Mouse (Mus musculus): ENCODE measurements at regions not wholly inside any gene's neighbourhood (a gene's known extent, or its start where the extent isn't known, plus 50 kb on each side); places are given as distances from the start of the nearest gene placed in this dataset.

DNA sequence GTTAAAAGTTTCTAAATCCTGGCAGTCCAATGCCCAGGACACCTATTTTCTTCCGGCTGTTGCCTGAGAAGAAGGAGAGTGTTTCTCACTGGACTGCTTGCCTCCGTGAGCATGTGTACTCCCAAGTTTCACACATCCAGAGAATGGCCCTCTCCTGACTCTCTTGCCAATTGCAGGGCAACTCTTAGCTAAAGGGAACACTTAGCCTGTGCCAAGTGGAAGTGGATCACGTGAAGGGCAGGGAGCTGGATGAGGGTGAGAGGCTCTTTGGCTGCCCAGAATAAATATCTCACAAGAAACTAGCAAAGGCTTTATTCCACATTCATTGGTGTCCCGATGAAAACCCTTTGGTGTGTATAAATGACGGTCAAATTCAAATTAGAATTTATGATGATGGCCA lies 164.1 kb downstream of the Mid1ip1 start:
- no peak overlapping the region for H3K27ac ChIP-seq
- no peaks in the 10 kb centered on the region for H3K36me3 ChIP-seq
- no peaks in the 10 kb centered on the region for H3K4me1 ChIP-seq
- 84% methylated on average over 5 of the region's 5 CpGs for WGBS
- no peak for ATAC-seq (replicated peaks; ENCODE audit: low FRiP score)
- no peaks in the 10 kb centered on the region for H3K9me3 ChIP-seq (replicated peaks)
- no peak overlapping the region for H3K4me2 ChIP-seq
- H3K27me3 ChIP-seq, result peaks cover 14% of the 10 kb centered on the region; the same call in 1 of the 2 replicates
- no peak overlapping the region for H3K9ac ChIP-seq
- H3K4me3 ChIP-seq (replicated peaks), result no peak overlapping the region

DNA sequence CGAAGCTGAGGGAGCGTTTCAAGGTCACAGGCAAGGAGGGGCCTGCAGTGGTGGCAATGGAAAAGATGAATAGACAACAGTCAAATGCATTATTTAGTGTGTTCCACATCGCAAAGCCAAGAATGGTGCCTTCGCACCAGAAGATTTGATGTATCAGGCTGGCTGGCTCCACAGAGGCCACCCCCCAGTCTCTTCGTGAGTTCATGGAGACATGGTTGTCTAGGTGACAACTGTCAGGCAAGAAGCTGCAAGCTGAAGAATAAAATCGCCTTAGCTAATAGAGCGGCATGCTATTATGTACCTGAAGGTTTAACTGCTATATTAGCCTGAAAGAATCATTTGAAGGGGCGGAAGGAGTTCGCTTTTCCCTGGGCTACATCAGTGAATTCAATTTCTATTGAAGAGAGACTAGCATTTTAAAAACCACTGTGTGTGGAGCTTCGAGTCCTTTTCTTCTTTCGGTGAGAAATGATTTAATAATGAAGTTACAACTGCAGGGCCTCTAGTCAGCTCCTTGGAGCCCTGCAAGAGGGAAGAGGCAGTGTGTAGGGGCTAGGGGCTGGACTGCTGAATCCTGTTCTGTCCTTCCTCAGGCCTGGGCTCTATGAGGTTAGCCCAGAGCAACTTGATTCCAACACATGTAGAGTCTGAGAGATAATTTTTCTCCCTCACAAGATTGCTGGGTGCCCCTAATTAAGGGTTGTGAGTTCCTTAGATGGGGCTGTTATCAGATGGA lies 169.1 kb downstream of the Mid1ip1 start:
- H3K9ac ChIP-seq, result no peak overlapping the region
- no peak overlapping the region for H3K4me3 ChIP-seq (replicated peaks)
- no peaks in the 10 kb centered on the region for H3K36me3 ChIP-seq
- peaks cover 9% of the 10 kb centered on the region; the same call in 1 of the 2 replicates for H3K27me3 ChIP-seq
- ATAC-seq (replicated peaks; ENCODE audit: low FRiP score), result no peak
- H3K9me3 ChIP-seq (replicated peaks), result no peaks in the 10 kb centered on the region
- no peak overlapping the region for H3K27ac ChIP-seq
- WGBS, result 67% methylated on average over 11 of the region's 11 CpGs
- no peak overlapping the region for H3K4me2 ChIP-seq
- H3K4me1 ChIP-seq, result no peaks in the 10 kb centered on the region

DNA sequence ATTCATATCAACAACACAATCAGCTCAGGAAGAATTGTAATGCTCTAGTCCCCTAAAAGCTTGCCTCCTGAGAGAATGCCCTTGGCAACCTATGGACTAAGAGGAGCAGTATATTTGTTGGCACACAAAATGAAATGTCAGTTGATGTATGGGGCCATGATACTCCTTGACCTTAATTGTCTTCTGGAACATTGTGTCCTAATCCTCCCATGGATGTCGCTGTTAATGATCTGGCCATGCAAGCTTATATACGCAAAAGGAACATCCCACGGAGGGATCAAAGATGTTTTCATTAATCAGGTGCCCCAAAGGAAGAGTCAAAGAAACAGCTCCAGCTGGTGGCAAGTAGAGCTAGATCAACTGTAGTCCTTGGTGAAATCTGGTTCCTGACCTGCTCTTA lies 178.0 kb downstream of the Mid1ip1 start:
- H3K9me3 ChIP-seq (replicated peaks), result no peaks in the 10 kb centered on the region
- H3K27ac ChIP-seq, result no peak overlapping the region
- ATAC-seq (replicated peaks; ENCODE audit: low FRiP score), result no peak
- no peaks in the 10 kb centered on the region for H3K4me1 ChIP-seq
- no peaks in the 10 kb centered on the region for H3K36me3 ChIP-seq
- H3K4me2 ChIP-seq, result no peak overlapping the region
- H3K27me3 ChIP-seq, result peaks cover 16% of the 10 kb centered on the region
- WGBS, result 81% methylated on average over 3 of the region's 3 CpGs
- no peak overlapping the region for H3K4me3 ChIP-seq (replicated peaks)
- no peak overlapping the region for H3K9ac ChIP-seq

DNA sequence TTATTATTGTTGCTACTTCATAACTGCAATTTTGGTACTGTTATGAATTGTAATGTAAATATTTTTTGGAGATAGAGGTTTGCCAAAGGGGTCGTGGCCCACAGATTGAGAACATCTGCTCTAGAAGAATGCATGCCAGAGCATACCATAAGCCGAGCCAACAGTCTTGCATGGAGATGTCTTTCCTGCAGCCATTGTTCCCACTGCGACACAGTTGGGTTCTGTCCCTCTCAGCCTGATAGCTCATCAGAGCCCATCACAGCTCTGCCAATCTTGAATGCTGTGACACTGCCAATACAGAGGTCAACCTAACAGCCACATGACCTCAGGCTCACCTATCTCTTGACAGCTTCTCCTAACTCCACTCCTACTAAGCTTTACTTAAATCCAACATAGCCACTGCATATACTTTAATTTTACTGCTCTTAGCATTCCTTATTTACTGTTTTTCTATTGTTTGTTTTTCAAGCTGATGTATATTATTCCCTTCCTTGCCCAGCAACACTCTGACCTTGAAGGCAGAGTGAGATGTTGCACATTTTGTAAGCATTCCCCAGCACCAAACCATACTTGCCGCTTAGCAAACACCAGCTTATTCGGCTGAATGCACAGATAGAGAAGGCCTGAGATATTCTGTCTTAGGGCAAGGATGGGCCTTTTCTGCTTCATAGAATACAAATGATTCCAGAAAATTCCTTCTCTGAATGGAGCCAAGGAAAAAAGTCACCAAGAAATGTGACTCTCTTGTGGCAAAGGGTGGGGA lies 181.6 kb downstream of the Mid1ip1 start:
- no peak for ATAC-seq (replicated peaks; ENCODE audit: low FRiP score)
- Histone ChIP-seq H3K27me3 (peaks cover 16% of the 10 kb centered on the region), H3K9me3 (replicated peaks) (no peaks in the 10 kb centered on the region), H3K4me3 (replicated peaks) (no peak overlapping the region), H3K36me3 (no peaks in the 10 kb centered on the region), H3K4me2 (no peak overlapping the region), H3K4me1 (no peaks in the 10 kb centered on the region), H3K9ac (no peak overlapping the region), H3K27ac (no peak overlapping the region)
- WGBS, result 73% methylated on average over 5 of the region's 5 CpGs

DNA sequence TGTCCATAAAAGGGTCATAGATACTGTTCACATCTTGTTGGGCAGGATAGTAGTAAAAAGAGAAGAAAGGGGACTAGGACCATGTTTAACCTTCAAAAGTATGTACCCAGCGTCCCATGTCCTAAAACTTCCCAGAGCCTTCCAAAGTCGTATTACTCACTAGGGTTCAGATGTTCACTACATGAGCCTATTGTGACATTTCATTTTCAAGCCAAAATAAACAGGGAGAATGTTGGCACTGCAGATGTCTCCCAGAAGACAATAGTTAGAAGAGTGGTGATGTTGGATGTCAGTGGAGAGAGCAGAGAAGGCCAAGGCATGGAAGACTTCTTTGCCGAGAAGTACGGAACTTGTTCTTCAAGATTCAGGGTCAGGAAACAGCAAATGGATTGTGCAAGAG lies 187.9 kb downstream of the Mid1ip1 start:
- no peak for ATAC-seq (replicated peaks; ENCODE audit: low FRiP score)
- WGBS, result 90% methylated on average over 4 of the region's 4 CpGs
- Histone ChIP-seq H3K9me3 (replicated peaks) (no peaks in the 10 kb centered on the region), H3K4me2 (no peak overlapping the region), H3K27ac (no peak overlapping the region), H3K4me3 (replicated peaks) (no peak overlapping the region), H3K27me3 (peaks cover 9% of the 10 kb centered on the region; the same call in 1 of the 2 replicates), H3K36me3 (no peaks in the 10 kb centered on the region), H3K4me1 (no peaks in the 10 kb centered on the region), H3K9ac (no peak overlapping the region)

DNA sequence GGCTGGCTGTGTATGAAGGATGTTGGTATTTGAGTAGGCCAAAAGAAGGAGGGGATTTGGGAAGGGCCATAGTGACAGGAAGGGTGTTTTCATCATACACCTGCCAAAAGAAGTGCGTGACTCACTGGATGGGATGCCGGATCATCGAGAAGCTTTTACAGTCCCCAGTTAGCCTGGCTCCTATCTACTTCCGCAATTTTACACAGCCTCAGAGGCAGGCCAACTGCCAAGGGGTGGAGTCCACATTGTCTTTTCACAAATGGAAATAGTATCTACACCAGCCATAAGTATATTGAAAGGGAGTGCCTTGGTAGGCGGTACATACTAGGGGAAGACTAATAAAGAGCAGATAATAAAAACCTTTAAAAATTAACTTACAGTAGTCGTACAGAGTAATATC lies 189.3 kb downstream of the Mid1ip1 start:
- 81% methylated on average over 6 of the region's 6 CpGs for WGBS

DNA sequence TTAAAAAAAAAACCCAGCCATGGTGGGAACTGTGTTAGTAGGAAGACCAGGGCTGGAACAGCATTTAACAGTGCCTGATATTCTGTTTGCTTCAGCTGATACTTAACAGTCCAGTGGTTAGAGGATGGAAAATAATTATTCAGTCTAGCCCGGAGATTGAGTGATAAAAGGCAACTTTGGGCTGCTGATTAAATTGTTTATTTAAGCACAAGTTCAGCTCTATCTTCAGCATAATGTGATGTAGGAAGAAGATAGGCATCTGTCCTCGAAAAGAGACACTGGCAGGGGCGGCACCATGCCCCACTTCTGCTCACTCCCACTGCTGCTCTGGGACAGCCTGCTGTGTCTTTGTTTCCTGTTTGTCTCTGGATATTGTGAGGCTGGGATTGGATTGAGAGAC lies 190.1 kb downstream of the Mid1ip1 start:
- Histone ChIP-seq H3K36me3 (no peaks in the 10 kb centered on the region), H3K9me3 (replicated peaks) (no peaks in the 10 kb centered on the region), H3K27me3 (peaks cover 16% of the 10 kb centered on the region; the same call in 1 of the 2 replicates), H3K4me1 (no peaks in the 10 kb centered on the region), H3K4me2 (no peak overlapping the region), H3K9ac (no peak overlapping the region), H3K4me3 (replicated peaks) (no peak overlapping the region), H3K27ac (no peak overlapping the region)
- 56% methylated on average over 3 of the region's 3 CpGs for WGBS
- no peak for ATAC-seq (replicated peaks; ENCODE audit: low FRiP score)

More for the DNA sequence above, 189.3 kb downstream of the Mid1ip1 start:
- H3K9me3 ChIP-seq (replicated peaks), result no peaks in the 10 kb centered on the region
- H3K4me3 ChIP-seq (replicated peaks), result no peak overlapping the region
- ATAC-seq (replicated peaks; ENCODE audit: low FRiP score), result no peak
- H3K9ac ChIP-seq, result no peak overlapping the region
- peaks cover 14% of the 10 kb centered on the region; the same call in 1 of the 2 replicates for H3K27me3 ChIP-seq
- H3K4me1 ChIP-seq, result no peaks in the 10 kb centered on the region
- H3K27ac ChIP-seq, result no peak overlapping the region
- H3K36me3 ChIP-seq, result no peaks in the 10 kb centered on the region
- no peak overlapping the region for H3K4me2 ChIP-seq

DNA sequence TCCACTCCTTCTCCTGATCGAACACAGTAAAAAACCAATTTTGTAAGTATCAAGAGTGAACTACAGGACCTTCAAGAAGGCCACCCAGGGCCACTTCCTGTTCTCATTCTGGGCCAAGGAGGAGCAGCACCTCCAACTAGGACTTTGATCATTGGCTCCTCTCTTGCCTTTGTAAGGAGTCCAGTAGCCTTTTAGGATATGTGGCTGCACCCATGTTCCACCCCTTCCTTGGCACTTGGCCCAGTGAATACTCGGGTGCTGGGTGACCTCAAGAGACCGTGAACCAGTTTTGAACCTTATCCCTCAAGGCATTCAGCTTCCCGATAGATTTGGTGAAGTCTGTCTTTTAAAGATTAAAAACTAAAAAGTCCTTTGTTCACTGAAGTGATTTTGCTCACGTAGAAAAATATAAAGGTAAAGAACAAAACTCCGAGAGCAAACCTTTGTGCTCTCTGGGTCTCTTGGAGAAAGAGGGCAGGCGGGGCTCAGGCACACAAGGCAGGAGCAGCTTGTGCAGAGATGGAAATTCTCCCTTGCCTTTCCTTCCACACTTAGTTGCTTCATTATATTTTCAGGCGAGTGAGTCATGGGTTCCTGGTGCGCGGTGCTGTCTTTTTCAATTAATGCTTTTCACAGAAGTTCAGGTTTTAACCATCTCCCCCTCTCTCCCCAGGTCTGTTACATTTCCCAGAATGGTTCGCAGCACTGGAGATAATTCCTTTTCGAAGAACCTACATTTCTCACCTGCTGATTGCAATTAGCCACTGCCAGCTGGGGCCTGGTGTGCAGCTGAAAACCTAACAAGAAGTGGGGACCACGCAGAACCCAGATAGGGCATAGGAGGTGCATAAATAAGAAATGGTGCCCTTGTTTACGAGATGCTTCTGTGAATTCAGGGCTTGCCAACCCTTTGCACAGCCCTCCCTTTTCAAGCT lies 196.6 kb downstream of the Mid1ip1 start:
- H3K9me3 ChIP-seq (replicated peaks), result no peaks in the 10 kb centered on the region
- ATAC-seq (replicated peaks; ENCODE audit: low FRiP score), result no peak
- H3K27me3 ChIP-seq, result 0 out of 2 replicates have a peak, but pooled peaks cover 8% of the 10 kb centered on the region
- 0 out of 2 replicates have a peak, but pooled peaks cover 4% of the 10 kb centered on the region for H3K4me1 ChIP-seq
- no peak overlapping the region for H3K4me2 ChIP-seq
- no peaks in the 10 kb centered on the region for H3K36me3 ChIP-seq
- H3K27ac ChIP-seq, result no peak overlapping the region
- WGBS, result 83% methylated on average over 14 of the region's 14 CpGs
- H3K4me3 ChIP-seq (replicated peaks), result no peak overlapping the region
- no peak overlapping the region for H3K9ac ChIP-seq

All from kidney, embryonic 15.5 days (tissue).